Mouse (Mus musculus): Measurements from ENCODE around the gene Robo2. TPM values are rescaled to one million over a fixed set of nuclear protein-coding genes. Genes with fewer than 3 reads are reported as not detected.

The Robo2 gene
- total RNA-seq, 4 experiments from 2014 or later, result 5.0 to 8.9 (median 6.7) TPM

DNA sequence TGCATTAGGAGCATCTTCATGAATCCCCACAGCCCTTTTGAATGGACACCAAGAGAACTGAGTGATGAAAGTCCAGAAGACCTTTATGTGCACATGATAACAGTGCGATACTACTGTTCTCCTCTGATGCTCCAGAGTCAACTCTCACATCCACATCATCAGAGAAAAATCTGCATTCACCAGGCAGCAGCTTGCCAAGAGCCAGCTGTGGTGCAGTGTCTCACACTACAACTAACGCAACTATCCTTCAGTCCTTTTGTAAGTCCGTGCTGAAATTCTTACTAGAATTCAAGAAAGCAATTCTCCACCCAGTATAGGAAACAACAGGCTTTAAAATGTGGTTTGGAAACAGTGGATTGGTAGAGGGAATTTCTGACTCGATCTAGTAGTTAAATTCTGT is 481.3 kb downstream of the Robo2 start:
- DNase-seq, result no peak

DNA sequence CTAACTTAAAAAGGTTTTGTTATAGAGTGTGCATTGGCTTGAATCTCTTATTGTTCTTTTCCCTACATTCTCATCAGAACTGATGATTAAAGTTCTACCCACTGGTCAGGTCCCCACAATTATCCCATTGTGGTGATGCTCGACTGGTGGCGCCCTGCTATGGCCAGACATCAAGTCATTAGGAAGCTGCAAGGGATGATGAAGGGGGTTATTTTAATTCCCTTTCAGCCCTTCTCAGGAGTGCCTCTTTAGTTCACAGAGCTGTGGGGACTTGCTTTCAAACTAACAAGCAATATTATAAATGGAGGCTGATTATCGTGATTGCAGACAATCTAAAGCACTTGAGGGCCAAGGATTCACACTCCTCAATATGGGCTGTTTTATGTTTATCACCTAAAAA is 484.1 kb downstream of the Robo2 start:
- no peak for DNase-seq

DNA sequence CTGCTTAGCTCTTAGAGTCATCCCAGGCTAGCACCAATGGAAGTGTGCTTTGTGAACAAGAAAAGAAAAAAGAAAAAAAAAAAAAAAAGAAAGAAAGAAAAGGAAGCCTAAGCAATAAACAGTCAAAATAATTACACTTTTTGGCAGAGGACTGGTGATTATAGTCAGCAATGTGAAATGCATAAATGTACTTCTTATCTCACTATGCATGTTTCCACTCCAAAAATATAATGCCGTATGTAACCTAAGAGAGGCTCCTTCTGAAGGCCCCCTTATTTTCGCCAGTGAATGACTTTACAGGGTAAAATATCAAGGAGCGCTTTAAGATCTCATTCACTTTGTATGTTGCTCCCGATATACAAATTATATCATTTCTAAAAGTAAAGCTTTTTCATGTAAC is 496.2 kb downstream of the Robo2 start:
- no peak for DNase-seq

DNA sequence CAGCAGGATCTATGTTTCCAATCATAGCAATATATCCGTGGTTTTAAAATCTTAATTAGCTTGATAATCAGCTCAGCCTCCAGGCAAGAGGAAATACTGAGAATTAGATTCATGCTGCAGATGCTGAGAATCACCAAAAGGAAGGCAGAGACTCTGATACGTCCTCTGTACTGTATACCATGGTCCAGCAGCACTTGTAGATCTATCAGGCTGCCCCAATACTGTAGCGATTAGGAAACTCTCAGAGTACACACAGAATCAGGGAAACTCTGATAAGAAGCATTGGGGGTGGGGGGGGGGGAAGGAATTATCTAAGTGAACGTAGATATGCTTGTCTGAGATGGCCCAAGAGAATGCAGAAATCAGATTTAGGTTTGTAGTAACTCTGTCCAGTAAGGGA is 496.7 kb downstream of the Robo2 start:
- no peak for DNase-seq

DNA sequence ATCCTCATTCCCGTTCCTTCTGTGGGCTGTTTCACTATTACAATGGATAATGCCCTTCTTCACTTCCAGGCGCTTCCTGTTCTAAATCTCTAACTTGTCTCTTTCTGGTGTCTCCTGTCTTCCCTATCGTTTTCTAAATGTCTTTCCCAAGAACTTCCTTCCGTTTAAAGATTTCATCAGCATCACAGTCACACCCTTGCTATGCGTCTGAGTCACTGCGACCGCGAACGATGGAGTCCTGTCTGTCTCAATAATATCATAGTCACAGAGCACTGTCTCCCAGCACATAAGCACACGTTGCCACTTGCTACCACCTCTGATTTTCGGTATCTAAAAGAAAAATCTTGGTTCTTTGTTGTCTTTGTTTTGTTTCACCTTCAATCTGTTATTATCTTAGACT is 503.1 kb downstream of the Robo2 start:
- no peak for DNase-seq

DNA sequence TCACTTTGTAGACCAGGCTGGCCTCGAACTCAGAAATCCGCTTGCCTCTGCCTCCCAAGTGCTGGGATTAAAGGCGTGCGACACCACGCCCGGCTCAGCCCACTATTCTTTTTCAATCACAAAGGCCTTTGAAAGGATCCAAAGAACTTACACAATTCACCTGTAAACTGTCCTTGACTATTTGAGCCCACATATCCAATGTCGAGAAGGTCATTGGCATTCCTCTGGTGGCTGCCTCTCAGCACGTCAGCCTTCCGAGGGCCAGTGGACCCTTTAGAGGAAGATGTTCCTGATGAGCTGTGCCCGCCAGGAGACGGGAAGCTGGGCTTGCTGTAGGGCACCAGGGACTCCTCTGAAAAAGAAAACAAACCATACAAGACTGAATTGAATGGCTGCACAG is 514.8 kb downstream of the Robo2 start:
- no peak for DNase-seq

DNA sequence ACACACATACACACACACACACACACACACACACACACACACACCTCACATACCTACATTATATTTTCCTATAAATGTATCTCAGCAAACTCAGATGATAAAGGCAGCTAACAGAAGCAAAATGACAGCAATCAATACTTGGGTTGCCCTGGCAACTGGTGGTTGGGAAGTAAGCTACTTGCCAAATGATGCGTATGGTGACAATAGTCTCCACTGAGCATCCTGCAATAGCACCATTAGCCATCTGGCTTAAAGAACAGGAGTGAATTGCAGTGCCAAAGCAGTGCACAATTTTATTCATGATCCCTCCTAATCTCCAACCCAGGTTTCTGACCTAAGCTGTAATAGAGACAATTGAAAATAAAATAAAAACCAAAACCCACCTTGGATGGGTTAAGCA is 529.7 kb downstream of the Robo2 start:
- no peak for DNase-seq

DNA sequence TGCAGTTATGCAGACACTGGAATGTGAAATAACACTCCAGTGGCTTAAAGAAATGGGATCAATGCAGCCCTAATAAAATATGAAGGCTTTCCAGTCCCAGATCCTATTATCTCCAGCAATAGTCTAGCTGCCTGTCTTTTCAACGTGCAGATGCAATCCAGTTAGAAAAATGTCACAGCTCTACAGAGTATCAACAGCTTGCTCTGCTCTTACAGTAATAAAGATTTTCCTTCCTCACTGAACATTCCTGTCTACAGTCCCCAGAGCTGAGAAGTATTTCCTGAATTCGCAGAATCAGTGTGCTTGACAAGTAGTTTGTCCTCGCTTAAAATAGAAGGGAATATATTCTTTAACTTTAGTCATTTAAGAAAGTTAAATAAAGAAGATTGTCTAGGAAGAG is 533.7 kb downstream of the Robo2 start:
- no peak for DNase-seq

DNA sequence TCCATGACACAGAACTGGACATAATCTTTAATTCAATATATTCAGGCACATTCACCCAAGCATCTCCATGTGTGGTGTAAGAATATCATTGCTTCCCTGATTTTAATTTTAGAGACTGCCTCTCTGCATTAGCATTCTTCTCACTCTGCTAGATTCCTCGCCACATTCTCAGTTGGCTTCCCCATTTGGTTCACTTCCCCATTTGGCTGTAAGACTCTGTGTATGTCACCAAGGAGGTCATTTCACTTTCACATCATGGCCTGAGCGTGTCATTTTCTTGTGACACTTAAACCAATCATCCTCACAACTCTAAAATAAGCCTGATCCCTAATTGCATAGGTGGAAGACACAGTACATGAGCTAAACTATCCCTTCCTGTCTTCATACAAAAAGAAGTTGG is 536.6 kb downstream of the Robo2 start:
- DNase-seq, result no peak

DNA sequence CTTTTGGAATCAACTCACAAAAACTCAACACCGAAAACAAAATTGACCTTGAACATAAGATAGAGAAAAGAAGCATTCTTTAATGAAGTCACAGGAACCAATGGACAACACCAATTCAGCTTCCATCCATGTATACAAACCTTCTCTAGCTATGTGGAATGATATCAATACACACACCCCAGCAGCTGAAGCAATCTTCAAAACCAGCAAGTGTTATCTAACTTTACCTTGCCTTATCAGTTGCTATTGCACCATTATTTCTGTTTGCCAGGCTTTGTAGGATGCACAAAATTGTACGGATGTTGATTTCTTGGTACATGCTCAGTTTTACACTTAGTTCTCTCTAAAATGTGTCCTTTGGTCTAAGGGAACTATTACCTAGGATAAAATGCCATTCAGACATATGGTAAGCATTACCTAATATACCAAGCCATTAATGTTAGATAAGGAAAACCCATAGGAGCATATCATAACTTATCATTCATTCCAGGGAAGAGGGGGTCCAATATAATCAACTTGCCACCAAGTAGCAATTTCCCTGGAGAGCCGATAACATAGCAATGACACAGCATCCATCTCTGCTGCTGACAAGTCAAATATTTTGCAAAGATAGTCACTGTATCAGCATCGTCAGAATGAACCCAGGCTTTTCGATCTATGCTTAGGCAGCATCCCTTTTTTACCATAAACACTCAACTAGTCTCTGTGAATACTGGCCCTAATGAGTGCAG is 537.6 kb downstream of the Robo2 start:
- no peak for DNase-seq

DNA sequence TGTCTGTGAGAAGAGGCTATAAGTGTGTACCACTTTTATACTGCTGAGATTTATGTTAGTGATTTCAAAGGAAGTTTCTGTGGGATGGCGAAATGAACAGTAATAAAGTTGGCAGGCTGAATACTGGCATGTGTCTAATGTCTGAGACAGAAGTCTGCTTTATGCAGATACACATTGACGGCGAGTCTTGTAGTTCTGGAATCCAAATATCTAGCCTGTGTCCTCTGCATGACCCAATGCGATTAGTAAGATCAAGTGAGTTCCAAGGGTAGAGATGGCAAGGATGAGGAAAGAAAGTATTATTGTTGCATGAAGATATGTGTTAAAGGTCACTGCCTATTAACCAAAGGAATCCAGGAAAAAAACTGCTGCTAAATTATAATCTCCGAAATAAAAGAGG is 541.3 kb downstream of the Robo2 start:
- DNase-seq, result no peak

DNA sequence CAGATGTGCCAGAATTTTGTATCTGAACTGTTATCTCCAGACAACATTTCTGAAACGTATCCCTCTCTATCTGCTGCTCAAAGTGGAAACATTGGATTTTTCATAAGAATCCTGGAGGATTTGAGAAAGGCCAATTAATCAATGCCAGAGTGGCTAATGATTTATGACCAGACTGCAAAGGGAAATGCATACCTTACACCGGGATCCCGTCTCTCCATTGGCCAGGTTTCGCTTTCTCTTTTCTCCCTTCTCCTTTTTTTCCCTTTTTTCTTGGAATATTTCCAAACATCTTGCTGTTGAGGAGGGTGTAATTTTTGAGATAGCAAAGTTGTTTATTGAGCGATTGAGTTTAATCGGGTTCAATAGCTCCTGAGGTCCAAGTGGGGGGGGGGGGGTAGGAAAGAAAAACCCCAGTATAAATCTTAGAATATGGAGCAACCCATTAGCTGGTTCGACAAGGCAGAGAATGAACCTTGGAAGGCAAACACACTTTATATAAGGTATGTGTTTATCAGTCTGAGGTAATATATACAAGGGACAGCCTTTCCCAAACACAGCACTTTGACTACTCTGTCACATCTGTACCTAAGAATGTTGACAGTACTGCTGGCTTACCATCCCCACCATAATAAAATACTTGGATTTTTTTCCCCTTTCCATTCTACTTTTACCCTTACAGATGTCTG is 542.0 kb downstream of the Robo2 start:
- no peak for DNase-seq

DNA sequence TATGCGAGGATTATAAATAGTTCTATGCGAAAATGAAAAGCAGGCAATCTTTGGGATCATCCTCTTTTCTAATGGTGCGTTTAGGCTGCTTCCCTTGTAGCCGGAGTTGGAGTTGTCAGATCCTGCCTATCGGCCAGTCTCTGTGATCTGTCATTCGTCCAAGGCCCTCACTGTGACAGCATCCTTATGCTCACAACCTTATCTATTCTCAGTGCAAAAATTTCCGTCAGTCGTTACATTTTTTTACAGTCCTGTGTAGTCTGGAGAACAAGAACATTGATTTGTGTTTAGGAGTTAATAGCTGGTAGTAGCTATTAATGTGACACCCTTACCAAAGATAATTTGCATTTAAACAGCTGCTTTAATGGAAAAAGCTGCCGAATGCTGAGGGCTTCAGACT is 547.0 kb downstream of the Robo2 start:
- no peak for DNase-seq

DNA sequence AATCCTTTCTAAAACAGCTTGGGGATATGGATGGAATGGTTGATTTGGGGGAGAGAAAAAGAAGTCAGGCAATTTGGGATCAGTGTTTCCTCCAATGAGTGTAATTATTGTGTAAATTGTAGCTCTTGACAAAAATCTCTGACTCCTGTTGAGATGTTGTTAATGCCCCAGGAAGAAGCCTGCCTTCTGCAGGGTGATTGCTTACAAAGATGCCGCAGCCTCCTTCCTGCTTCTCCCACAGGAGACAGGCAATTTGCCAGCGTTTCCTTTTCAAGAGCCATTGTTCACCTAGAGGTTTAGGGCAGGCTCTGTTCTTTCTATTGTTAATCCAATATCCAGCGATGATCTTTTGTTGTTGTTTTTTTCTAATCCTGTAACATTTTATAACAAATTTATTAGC is 547.9 kb downstream of the Robo2 start:
- DNase-seq, result no peak

DNA sequence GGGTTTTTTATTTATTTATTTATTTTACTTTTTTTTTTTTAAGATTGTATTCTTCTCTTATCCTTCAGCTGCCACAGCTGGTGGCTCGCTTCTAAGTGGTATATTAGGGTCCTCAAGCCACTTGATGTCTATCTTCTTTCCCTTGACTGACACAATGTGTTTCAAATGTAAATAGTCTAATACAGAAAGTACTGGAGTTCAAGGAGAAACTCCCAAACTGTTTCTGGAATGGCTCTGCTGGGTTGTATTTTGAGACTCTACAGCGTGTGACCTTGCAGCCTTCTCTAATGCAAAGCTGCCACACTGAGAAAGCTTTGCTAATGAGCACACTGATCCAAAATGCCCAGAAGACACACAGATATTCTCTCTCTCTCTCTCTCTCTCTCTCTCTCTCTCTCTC is 552.9 kb downstream of the Robo2 start:
- DNase-seq, result no peak

DNA sequence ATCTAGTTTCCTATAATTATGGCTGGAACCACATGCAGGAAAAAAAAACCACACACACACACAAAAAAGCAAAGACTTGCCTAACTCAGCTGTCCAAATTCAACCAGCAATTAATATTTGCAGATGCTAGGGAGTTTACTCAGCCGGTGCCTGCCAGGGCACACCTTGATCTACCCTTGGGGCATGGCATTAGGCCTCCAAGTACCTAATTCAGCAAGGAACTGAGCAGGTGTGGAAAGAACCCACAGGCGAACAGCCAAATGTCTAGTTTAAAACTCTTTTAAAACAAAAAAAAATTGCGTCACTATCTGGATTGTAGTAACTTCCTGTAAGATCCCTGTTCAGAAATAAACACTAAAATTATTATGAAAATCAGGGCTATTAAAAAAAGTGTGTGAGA is 555.8 kb downstream of the Robo2 start:
- DNase-seq, result no peak

Small RNAs within 50 kb of the gene (microRNA-seq; reads per million reads assigned to microRNA genes)
- gene Gm24272, result 0 reads per million in 2 experiments
- 0 reads per million in 2 experiments for gene Mir691
